Mouse (Mus musculus) midbrain, embryonic 11.5 days (tissue): Measurements from ENCODE around the gene Rhot1. TPM values are rescaled to one million over a fixed set of nuclear protein-coding genes. Genes with fewer than 3 reads are reported as not detected.

Source experiments
- ATAC-seq: fragments of 200-750 bp; cut with Nextera tagmentation; 2 replicates; pipeline ENCODE4 v1.8.0; 2017; ENCODE audit warnings: moderate TSS enrichment, moderate library complexity; ENCODE audit not compliant: low FRiP score
- DNase-seq: peaks from one replicate; pipeline ENCODE4 v3.0.0; 2015; ENCODE audit warnings: low spot score; ENCODE audit errors: missing footprints
- H3K27ac ChIP-seq: fragments of 300-500 bp; sonication (generic); 2 replicates; pipeline ENCODE4 v1.5.1; 2014; ENCODE audit warnings: low read depth, low read length
- H3K27me3 ChIP-seq: fragments of 300-500 bp; sonication (generic); 2 replicates; pipeline ENCODE4 v1.6.1; 2014; ENCODE audit warnings: mild to moderate bottlenecking, low read length, moderate library complexity, mixed read lengths; ENCODE audit not compliant: control insufficient read depth, insufficient read depth
- H3K36me3 ChIP-seq: fragments of 300-500 bp; sonication (generic); 2 replicates; pipeline ENCODE4 v1.6.1; 2014; ENCODE audit warnings: mild to moderate bottlenecking, low read length, moderate library complexity, mixed read lengths; ENCODE audit not compliant: control insufficient read depth, insufficient read depth
- H3K4me1 ChIP-seq: fragments of 300-500 bp; sonication (generic); 2 replicates; pipeline ENCODE4 v1.6.1; 2014; ENCODE audit warnings: low read length; ENCODE audit not compliant: control insufficient read depth, insufficient read depth
- H3K4me2 ChIP-seq: fragments of 300-500 bp; sonication (generic); 2 replicates; pipeline ENCODE4 v1.6.1; 2014; ENCODE audit warnings: mild to moderate bottlenecking, moderate library complexity
- H3K4me3 ChIP-seq: fragments of 300-500 bp; sonication (generic); 2 replicates; pipeline ENCODE4 v1.5.1; 2014; ENCODE audit warnings: low read depth, low read length
- H3K9ac ChIP-seq: fragments of 300-500 bp; sonication (generic); 2 replicates; pipeline ENCODE4 v1.6.1; 2014; ENCODE audit warnings: low read length
- H3K9me3 ChIP-seq: fragments of 300-500 bp; sonication (generic); 2 replicates; pipeline ENCODE4 v1.6.1; 2016; ENCODE audit warnings: low read length; ENCODE audit not compliant: control insufficient read depth
- WGBS: fragments of 180-500 bp; shearing (Covaris S2); extraction: QIAGEN DNeasy Blood & Tissue Kit; methylation state at CpG from one replicate; pipeline ENCODE4 v1.1.7; 2014; 5-methylcytosine and 5-hydroxymethylcytosine counted together
- polyA plus RNA-seq: library from polyadenylated mRNA; unstranded; fragments of >200 nt; fragmentation: Nextera tagmentation; extraction: Ambion mirVana; gene quantifications from 2 replicates; pipeline ENCODE4 v1.2.1, GENCODE M21; 2014

Rhot1 gene
- polyA plus RNA-seq, 1 experiment from 2014 or later = 66.0 TPM

- DNase-seq (no peak), ATAC-seq (no peak)
- no peak overlapping the region for H3K4me2 ChIP-seq
- H3K9ac ChIP-seq = no peak overlapping the region
- no peaks in the 10 kb centered on the region for H3K9me3 ChIP-seq
- H3K27me3 ChIP-seq = no peaks in the 10 kb centered on the region
- WGBS = 92% methylated on average over 3 of the region's 3 CpGs
- no peak overlapping the region for H3K27ac ChIP-seq
- H3K36me3 ChIP-seq = peaks cover 17% of the 10 kb centered on the region
- no peak overlapping the region for H3K4me3 ChIP-seq
- no peaks in the 10 kb centered on the region for H3K4me1 ChIP-seq
These were observed 39.7 kb downstream of the Rhot1 start for GRCm38 (mm10) chr11:80248531-80248930.

- H3K36me3 ChIP-seq = 0 out of 2 replicates have a peak, but pooled peaks cover 5% of the 10 kb centered on the region
These were observed 55.3 kb downstream of the Rhot1 start for GRCm38 (mm10) chr11:80264137-80264536.

GRCm38 (mm10) chr11:80271096-80271495 lies 62.3 kb downstream of the Rhot1 start:
- peak; percentile 62 for DNase-seq
- 90% methylated on average over 5 of the region's 5 CpGs for WGBS
- no peaks in the 10 kb centered on the region for H3K9me3 ChIP-seq
- H3K4me1 ChIP-seq = no peaks in the 10 kb centered on the region
- H3K4me3 ChIP-seq = no peak overlapping the region
- H3K4me2 ChIP-seq = no peak overlapping the region
- H3K36me3 ChIP-seq = no peaks in the 10 kb centered on the region
- H3K27me3 ChIP-seq = no peaks in the 10 kb centered on the region
- no peak for ATAC-seq
- H3K9ac ChIP-seq = no peak overlapping the region
- no peak overlapping the region for H3K27ac ChIP-seq

More at GRCm38 (mm10) chr11:80264137-80264536, 55.3 kb downstream of the Rhot1 start:
- DNase-seq (peak; percentile 57), ATAC-seq (no peak)
- Histone ChIP-seq H3K4me3 (no peak overlapping the region), H3K9me3 (no peaks in the 10 kb centered on the region), H3K4me2 (no peak overlapping the region), H3K9ac (no peak overlapping the region), H3K27ac (no peak overlapping the region), H3K27me3 (no peaks in the 10 kb centered on the region), H3K4me1 (no peaks in the 10 kb centered on the region)
- 95% methylated on average over 8 of the region's 8 CpGs for WGBS

- H3K36me3 ChIP-seq = no peaks in the 10 kb centered on the region
- no peaks in the 10 kb centered on the region for H3K9me3 ChIP-seq
- H3K4me1 ChIP-seq = no peaks in the 10 kb centered on the region
- 64% methylated on average over 3 of the region's 3 CpGs for WGBS
- no peak overlapping the region for H3K27ac ChIP-seq
- no peak overlapping the region for H3K4me3 ChIP-seq
- H3K4me2 ChIP-seq = no peak overlapping the region
- ATAC-seq = no peak
- peak; percentile 59 for DNase-seq
- H3K9ac ChIP-seq = no peak overlapping the region
- H3K27me3 ChIP-seq = no peaks in the 10 kb centered on the region
These were observed 66.2 kb downstream of the Rhot1 start for GRCm38 (mm10) chr11:80275011-80275410.

GRCm38 (mm10) chr11:80278054-80278453 lies 69.2 kb downstream of the Rhot1 start:
- WGBS = 70% methylated on average over 2 of the region's 2 CpGs
- Histone ChIP-seq H3K27ac (no peak overlapping the region), H3K9me3 (no peaks in the 10 kb centered on the region), H3K4me1 (no peaks in the 10 kb centered on the region), H3K36me3 (no peaks in the 10 kb centered on the region), H3K4me3 (no peak overlapping the region), H3K9ac (no peak overlapping the region), H3K27me3 (no peaks in the 10 kb centered on the region), H3K4me2 (no peak overlapping the region)
- ATAC-seq (no peak), DNase-seq (no peak)

- Histone ChIP-seq H3K4me1 (no peaks in the 10 kb centered on the region), H3K9me3 (no peaks in the 10 kb centered on the region), H3K4me2 (no peak overlapping the region), H3K9ac (no peak overlapping the region), H3K4me3 (no peak overlapping the region), H3K27me3 (no peaks in the 10 kb centered on the region), H3K36me3 (no peaks in the 10 kb centered on the region), H3K27ac (no peak overlapping the region)
- DNase-seq = peak; percentile 76
- no peak for ATAC-seq
- WGBS = 90% methylated on average over 3 of the region's 3 CpGs
These were observed 75.0 kb downstream of the Rhot1 start for GRCm38 (mm10) chr11:80283786-80284185.

GRCm38 (mm10) chr11:80284641-80285040 lies 75.8 kb downstream of the Rhot1 start:
- Histone ChIP-seq H3K27me3 (no peaks in the 10 kb centered on the region), H3K27ac (no peak overlapping the region), H3K9me3 (no peaks in the 10 kb centered on the region), H3K36me3 (no peaks in the 10 kb centered on the region), H3K4me2 (no peak overlapping the region), H3K4me1 (0 out of 2 replicates have a peak, but pooled peaks cover 1% of the 10 kb centered on the region), H3K9ac (no peak overlapping the region), H3K4me3 (no peak overlapping the region)
- DNase-seq (no peak), ATAC-seq (no peak)
- WGBS = 72% methylated on average over 6 of the region's 6 CpGs

GRCm38 (mm10) chr11:80287150-80287549 lies 78.3 kb downstream of the Rhot1 start:
- Histone ChIP-seq H3K27ac (no peak overlapping the region), H3K27me3 (no peaks in the 10 kb centered on the region), H3K9ac (no peak overlapping the region), H3K36me3 (no peaks in the 10 kb centered on the region), H3K4me3 (no peak overlapping the region), H3K4me2 (no peak overlapping the region), H3K9me3 (no peaks in the 10 kb centered on the region), H3K4me1 (0 out of 2 replicates have a peak, but pooled peaks cover 5% of the 10 kb centered on the region)
- 21% methylated on average over 5 of the region's 5 CpGs for WGBS
- ATAC-seq (no peak), DNase-seq (peak; percentile 98)

- no peaks in the 10 kb centered on the region for H3K36me3 ChIP-seq
- 0 out of 2 replicates have a peak, but pooled peaks cover 8% of the 10 kb centered on the region for H3K4me1 ChIP-seq
- 3% methylated on average over 23 of the region's 23 CpGs for WGBS
- peak overlapping the region; percentile 51 for H3K4me2 ChIP-seq
- no peaks in the 10 kb centered on the region for H3K9me3 ChIP-seq
- peak overlapping the region; percentile 48 for H3K9ac ChIP-seq
- ATAC-seq (peak; percentile 73; the same call in 1 of the 2 replicates), DNase-seq (peak; percentile 94)
- no peaks in the 10 kb centered on the region for H3K27me3 ChIP-seq
- H3K4me3 ChIP-seq = peak overlapping the region; percentile 25
- no peak overlapping the region; the same call in 1 of the 2 replicates for H3K27ac ChIP-seq
These were observed 81.1 kb downstream of the Rhot1 start for GRCm38 (mm10) chr11:80289701-80290445.
